In the genomic region with DNA sequence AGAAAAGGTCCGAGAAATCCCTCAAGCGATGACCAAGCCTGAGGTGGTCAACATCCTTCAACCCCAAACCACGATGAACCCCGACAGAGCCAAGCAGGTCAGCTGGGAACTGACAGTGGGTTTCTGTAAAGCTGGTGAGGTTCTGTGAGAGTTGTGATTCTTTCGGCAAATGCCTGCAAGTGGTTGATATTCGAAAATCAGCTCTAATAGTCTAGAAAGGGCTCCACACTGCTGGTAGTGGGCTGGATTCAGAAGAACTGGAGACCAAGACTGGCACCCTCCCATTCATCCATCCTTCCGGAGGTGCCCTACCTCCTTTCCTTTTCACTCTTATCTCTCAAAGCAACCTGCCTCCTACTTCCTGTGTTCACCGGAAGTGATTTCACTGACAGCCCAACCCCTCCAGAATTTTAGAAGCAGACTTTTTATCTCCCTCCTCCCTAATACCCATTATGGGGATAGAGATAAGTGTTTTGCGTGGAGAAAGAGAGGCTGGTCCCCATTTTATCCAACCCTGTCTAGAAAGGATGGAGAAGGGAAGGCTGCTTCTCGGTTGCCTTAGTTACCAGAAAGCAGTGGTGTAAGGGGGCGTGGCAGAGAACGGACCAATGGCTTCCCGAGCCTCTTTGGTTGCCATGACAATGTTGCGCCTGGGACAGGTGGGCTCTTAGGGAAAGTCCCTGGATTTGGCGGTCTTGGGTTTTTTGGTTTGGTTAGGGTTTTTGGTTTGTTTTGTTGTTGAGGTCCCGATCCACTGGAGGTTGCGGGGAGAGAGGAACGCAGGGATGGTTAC, we compare ENCODE assay signal across 12 mouse cellular contexts. TPM values are rescaled to one million over a fixed set of nuclear protein-coding genes. Genes with fewer than 3 reads are reported as not detected.
DNase-seq lines count a peak whose midpoint lies in the region; ATAC-seq and TF ChIP-seq lines count a peak whose summit lies in the region.
"Had no signal": no experiment of that assay in that cellular context is flagged by ENCODE, and none has a peak within 500 bp of the region (broad histone marks: within the 10 kb centered on the region; RNA-seq: fewer than 3 reads in every experiment).

No protein-coding gene starts in this region.

- H3K9ac ChIP-seq in lung, postnatal 0 days (replicated peaks; ENCODE audit: low read depth): no peak overlapping the region
- no peak overlapping the region for H3K9ac ChIP-seq in intestine, postnatal 0 days (ENCODE audit: low read depth, low read length)
- H3K9ac ChIP-seq: liver, embryonic 13.5 days had no signal

- H3K36me3 ChIP-seq in lung, postnatal 0 days (ENCODE audit: insufficient read depth, low read length): no peaks in the 10 kb centered on the region
- peaks cover 11% of the 10 kb centered on the region for H3K36me3 ChIP-seq in embryonic facial prominence, embryonic 10.5 days (replicated peaks)
- no peaks in the 10 kb centered on the region for H3K36me3 ChIP-seq in intestine, postnatal 0 days (ENCODE audit: control insufficient read depth, insufficient read depth)
- H3K36me3 ChIP-seq: liver, embryonic 13.5 days had no signal

- WGBS in lung, postnatal 0 days: 27% methylated on average over 18 of the region's 18 CpGs
- 20% methylated on average over 18 of the region's 18 CpGs for WGBS in embryonic facial prominence, embryonic 10.5 days
- 33% methylated on average over 18 of the region's 18 CpGs for WGBS in intestine, postnatal 0 days

- no peak overlapping the region for H3K4me3 ChIP-seq in lung, postnatal 0 days (ENCODE audit: low read depth, low read length)
- peak overlapping the region; percentile 24 for H3K4me3 ChIP-seq in embryonic facial prominence, embryonic 10.5 days
- H3K4me3 ChIP-seq in intestine, postnatal 0 days (ENCODE audit: low read depth, low read length): no peak overlapping the region
- H3K4me3 ChIP-seq: liver, embryonic 13.5 days had no signal

- H3K9me3 ChIP-seq in lung, postnatal 0 days (ENCODE audit: low read length): no peaks in the 10 kb centered on the region
- no peaks in the 10 kb centered on the region for H3K9me3 ChIP-seq in embryonic facial prominence, embryonic 10.5 days
- H3K9me3 ChIP-seq in intestine, postnatal 0 days (ENCODE audit: control insufficient read depth): no peaks in the 10 kb centered on the region
- H3K9me3 ChIP-seq: liver, embryonic 13.5 days had no signal

- DNase-seq in lung, postnatal 0 days (ENCODE audit: low spot score): peak; percentile 12
- no peak for DNase-seq in lung, adult 18-20 months
- peak; percentile 46 for DNase-seq in embryonic facial prominence, embryonic 10.5 days (ENCODE audit: low spot score)
- DNase-seq in induced T-regulatory cell, adult 2 months (ENCODE audit: low read depth): peak; percentile 28
- peak; percentile 57 for DNase-seq in retina, postnatal 1 day
- DNase-seq: cerebellum, adult 11-12 months had no signal

- no peak overlapping the region for H3K4me2 ChIP-seq in lung, postnatal 0 days (replicated peaks; ENCODE audit: low read depth, low read length)
- no peak overlapping the region for H3K4me2 ChIP-seq in intestine, postnatal 0 days (replicated peaks; ENCODE audit: low read depth)
- H3K4me2 ChIP-seq: liver, embryonic 13.5 days had no signal

- peak overlapping the region; percentile 33; the same call in 1 of the 2 replicates for H3K27ac ChIP-seq in lung, postnatal 0 days (ENCODE audit: low read length)
- H3K27ac ChIP-seq in embryonic facial prominence, embryonic 10.5 days (replicated peaks): peak overlapping the region; percentile 36
- H3K27ac ChIP-seq in intestine, postnatal 0 days (ENCODE audit: low read depth, low read length): no peak overlapping the region
- H3K27ac ChIP-seq: liver, embryonic 13.5 days had no signal

- TF ChIP-seq CTCF in lung, postnatal 0 days (IDR thresholded peaks at IDR 0.05): no peak
- TF ChIP-seq CTCF in intestine, postnatal 0 days (IDR thresholded peaks at IDR 0.05; ENCODE audit: low read depth): no peak

- H3K27me3 ChIP-seq in lung, postnatal 0 days (replicated peaks; ENCODE audit: insufficient read depth, low read length): no peaks in the 10 kb centered on the region
- peaks cover 14% of the 10 kb centered on the region for H3K27me3 ChIP-seq in embryonic facial prominence, embryonic 10.5 days (replicated peaks; ENCODE audit: low read depth, poor library complexity, severe bottlenecking)
- H3K27me3 ChIP-seq in intestine, postnatal 0 days (replicated peaks; ENCODE audit: control insufficient read depth, insufficient read depth, low read length): peaks cover 5% of the 10 kb centered on the region; the same call in 1 of the 2 replicates

- TF ChIP-seq EP300 in lung, postnatal 0 days (IDR thresholded peaks at IDR 0.05): peak; percentile 93

- ATAC-seq in lung, postnatal 0 days: 0 out of 2 replicates have a peak, but pooled peaks have one; percentile 25
- ATAC-seq in intestine, postnatal 0 days: no peak
- ATAC-seq in erythroid progenitor cell, adult 5-6 weeks (replicated peaks; ENCODE audit: low FRiP score, poor library complexity, severe bottlenecking): no peak
- ATAC-seq in activated CD4-positive, CD25-positive, alpha-beta regulatory T cell, adult 4 months: no peak

- H3K4me1 ChIP-seq in lung, postnatal 0 days (ENCODE audit: insufficient read depth, low read depth, low read length): no peaks in the 10 kb centered on the region
- H3K4me1 ChIP-seq in embryonic facial prominence, embryonic 10.5 days: peaks cover 38% of the 10 kb centered on the region
- no peaks in the 10 kb centered on the region for H3K4me1 ChIP-seq in intestine, postnatal 0 days (replicated peaks; ENCODE audit: control insufficient read depth, insufficient read depth, low read length)

RNA-seq across cellular contexts. Expression of gene Nova2, which starts 25.0 kb away (rescaled TPM):
- polyA plus RNA-seq in lung, postnatal 0 days (2015; fragmentation: Nextera tagmentation; extraction: Ambion mirVana): 1.1 and 1.2 TPM in 2 replicates
- polyA plus RNA-seq in embryonic facial prominence, embryonic 10.5 days (2016; fragmentation: Nextera tagmentation; extraction: Ambion mirVana): 0.98 and 1.5 TPM in 2 replicates
- 0.18 and 0.24 TPM in 2 replicates for polyA plus RNA-seq in intestine, postnatal 0 days (2015; fragmentation: Nextera tagmentation; extraction: Ambion mirVana)
- total RNA-seq in erythroid progenitor cell, adult 5-6 weeks (2015; ENCODE audit: low replicate concordance): not detected in 2 replicates
- total RNA-seq in erythroid progenitor cell, adult 5-6 weeks (2017; ENCODE audit: low replicate concordance): not detected in 2 replicates
- not detected for polyA plus RNA-seq in activated CD4-positive, CD25-positive, alpha-beta regulatory T cell, adult 4 months (2017; shearing (Covaris generic))
- total RNA-seq: neutrophil, adult 5-6 weeks had no signal

RNA-seq across cellular contexts. Expression of gene Nanos2, which starts 36.5 kb away (rescaled TPM):
- polyA plus RNA-seq in lung, postnatal 0 days (2015; fragmentation: Nextera tagmentation; extraction: Ambion mirVana): not detected in 2 replicates
- polyA plus RNA-seq in embryonic facial prominence, embryonic 10.5 days (2016; fragmentation: Nextera tagmentation; extraction: Ambion mirVana): not detected in 2 replicates
- polyA plus RNA-seq in intestine, postnatal 0 days (2015; fragmentation: Nextera tagmentation; extraction: Ambion mirVana): not detected in 2 replicates
- not detected in 2 replicates for total RNA-seq in erythroid progenitor cell, adult 5-6 weeks (2015; ENCODE audit: low replicate concordance)
- not detected in 2 replicates for total RNA-seq in erythroid progenitor cell, adult 5-6 weeks (2017; ENCODE audit: low replicate concordance)
- polyA plus RNA-seq in activated CD4-positive, CD25-positive, alpha-beta regulatory T cell, adult 4 months (2017; shearing (Covaris generic)): under 1 TPM in 1 of 2 experiments, not detected in 1; 0.31 TPM
- total RNA-seq: neutrophil, adult 5-6 weeks had no signal
- polyA plus RNA-seq: kidney, embryonic 16.5 days; liver, embryonic 13.5 days had no signal

RNA-seq across cellular contexts. Expression of gene Mypop, which starts 40.3 kb away (rescaled TPM):
- polyA plus RNA-seq in lung, postnatal 0 days (2015; fragmentation: Nextera tagmentation; extraction: Ambion mirVana): 2.3 and 2.6 TPM in 2 replicates
- polyA plus RNA-seq in embryonic facial prominence, embryonic 10.5 days (2016; fragmentation: Nextera tagmentation; extraction: Ambion mirVana): 4.0 and 4.1 TPM in 2 replicates
- polyA plus RNA-seq in intestine, postnatal 0 days (2015; fragmentation: Nextera tagmentation; extraction: Ambion mirVana): 1.1 and 1.2 TPM in 2 replicates
- total RNA-seq in erythroid progenitor cell, adult 5-6 weeks (2015; ENCODE audit: low replicate concordance): not detected in 2 replicates
- total RNA-seq in erythroid progenitor cell, adult 5-6 weeks (2017; ENCODE audit: low replicate concordance): not detected in 2 replicates
- 1 to 10 TPM; 2.2 to 2.8 TPM for polyA plus RNA-seq in activated CD4-positive, CD25-positive, alpha-beta regulatory T cell, adult 4 months (2017; shearing (Covaris generic))

RNA-seq across cellular contexts. Expression of gene Ccdc61, which starts 40.5 kb away (rescaled TPM):
- polyA plus RNA-seq in lung, postnatal 0 days (2015; fragmentation: Nextera tagmentation; extraction: Ambion mirVana): 17.6 and 19.0 TPM in 2 replicates
- 30.9 and 34.8 TPM in 2 replicates for polyA plus RNA-seq in embryonic facial prominence, embryonic 10.5 days (2016; fragmentation: Nextera tagmentation; extraction: Ambion mirVana)
- polyA plus RNA-seq in intestine, postnatal 0 days (2015; fragmentation: Nextera tagmentation; extraction: Ambion mirVana): 13.5 and 15.1 TPM in 2 replicates
- 10.1 and 19.8 TPM in 2 replicates for total RNA-seq in erythroid progenitor cell, adult 5-6 weeks (2015; ENCODE audit: low replicate concordance)
- total RNA-seq in erythroid progenitor cell, adult 5-6 weeks (2017; ENCODE audit: low replicate concordance): 1.7 and 4.6 TPM in 2 replicates
- 1 to 10 TPM; 5.3 to 9.2 TPM for polyA plus RNA-seq in activated CD4-positive, CD25-positive, alpha-beta regulatory T cell, adult 4 months (2017; shearing (Covaris generic))

RNA-seq across cellular contexts. Expression of gene Irf2bp1, which starts 53.1 kb away (rescaled TPM):
- polyA plus RNA-seq in lung, postnatal 0 days (2015; fragmentation: Nextera tagmentation; extraction: Ambion mirVana): 11.7 and 12.2 TPM in 2 replicates
- 25.0 and 25.7 TPM in 2 replicates for polyA plus RNA-seq in embryonic facial prominence, embryonic 10.5 days (2016; fragmentation: Nextera tagmentation; extraction: Ambion mirVana)
- polyA plus RNA-seq in intestine, postnatal 0 days (2015; fragmentation: Nextera tagmentation; extraction: Ambion mirVana): 11.4 and 11.9 TPM in 2 replicates
- 4.6 and 6.1 TPM in 2 replicates for total RNA-seq in erythroid progenitor cell, adult 5-6 weeks (2015; ENCODE audit: low replicate concordance)
- 3.3 and 6.5 TPM in 2 replicates for total RNA-seq in erythroid progenitor cell, adult 5-6 weeks (2017; ENCODE audit: low replicate concordance)
- polyA plus RNA-seq in activated CD4-positive, CD25-positive, alpha-beta regulatory T cell, adult 4 months (2017; shearing (Covaris generic)): 1 to 10 TPM; 2.0 to 3.0 TPM

Comparison
In these comparisons a context has a peak if more than half of its experiments do, and no peak if none do; other contexts are left out.
1. DNase-seq: peak in lung, postnatal 0 days (single experiment), embryonic facial prominence, embryonic 10.5 days (single experiment), induced T-regulatory cell, adult 2 months (single experiment) and retina, postnatal 1 day (single experiment); none in lung, adult 18-20 months (0 of 2).